Mouse (Mus musculus) hindbrain, postnatal 0 days (tissue): Measurements from ENCODE around the gene Msto1. TPM values are rescaled to one million over a fixed set of nuclear protein-coding genes. Genes with fewer than 3 reads are reported as not detected.

Experiments used
- ATAC-seq: fragments of 200-750 bp; cut with Nextera tagmentation; 2 replicates; pipeline ENCODE4 v1.8.0; 2017; ENCODE audit warnings: mild to moderate bottlenecking, moderate TSS enrichment, moderate library complexity
- DNase-seq: peaks from one replicate; pipeline ENCODE4 v3.0.0-alpha.2; 2015; ENCODE audit warnings: low spot score
- H3K27ac ChIP-seq: fragments of 300-500 bp; sonication (generic); 2 replicates; pipeline ENCODE4 v1.5.1; 2014; ENCODE audit warnings: mild to moderate bottlenecking
- H3K27me3 ChIP-seq: fragments of 300-500 bp; sonication (generic); 2 replicates; pipeline ENCODE4 v1.6.1; 2014; ENCODE audit warnings: low read length, mixed read lengths; ENCODE audit not compliant: insufficient read depth
- H3K36me3 ChIP-seq: fragments of 300-500 bp; sonication (generic); 2 replicates; pipeline ENCODE4 v1.6.1; 2014; ENCODE audit warnings: low read length, mixed read lengths; ENCODE audit not compliant: insufficient read depth
- H3K4me1 ChIP-seq: fragments of 300-500 bp; sonication (generic); 2 replicates; pipeline ENCODE4 v1.6.1; 2014; ENCODE audit warnings: antibody characterized with exemption, low read length, mixed read lengths; ENCODE audit not compliant: insufficient read depth
- H3K4me2 ChIP-seq: fragments of 300-500 bp; sonication (generic); 2 replicates; pipeline ENCODE4 v1.6.1; 2014; ENCODE audit warnings: low read depth, mild to moderate bottlenecking, low read length, moderate library complexity, mixed read lengths
- H3K4me3 ChIP-seq: fragments of 300-500 bp; sonication (generic); 2 replicates; pipeline ENCODE4 v1.5.1; 2014; ENCODE audit warnings: low read length
- H3K9ac ChIP-seq: fragments of 300-500 bp; sonication (generic); replicated peaks from 2 replicates; pipeline ENCODE4 v1.6.1; 2014; ENCODE audit warnings: mild to moderate bottlenecking, low read length, moderate library complexity, mixed read lengths
- H3K9me3 ChIP-seq: fragments of 300-500 bp; sonication (generic); 2 replicates; pipeline ENCODE4 v1.6.1; 2016; ENCODE audit warnings: low read length, mixed read lengths
- CTCF ChIP-seq: IDR thresholded peaks from 2 replicates; pipeline ENCODE4 v1.5.1; 2016; ENCODE audit warnings: antibody characterized with exemption, control low read depth, low read depth
- WGBS: fragments of 180-500 bp; shearing (Covaris S2); extraction: QIAGEN DNeasy Blood & Tissue Kit; methylation state at CpG from one replicate; pipeline ENCODE4 v1.1.7; 2014; 5-methylcytosine and 5-hydroxymethylcytosine counted together
- polyA plus RNA-seq: library from polyadenylated mRNA; unstranded; fragments of >200 nt; fragmentation: Nextera tagmentation; extraction: Ambion mirVana; gene quantifications from 2 replicates; pipeline ENCODE4 v1.2.1, GENCODE M21; 2015
- total RNA-seq: library from RNA; depleted of rRNA; stranded (reverse); fragments of >200 nt; gene quantifications from 2 replicates; pipeline ENCODE4 v1.2.3, GENCODE M21; 2014

Gene Msto1
- total and polyA plus RNA-seq, 2 experiments from 2014 or later = 47.9 to 48.8 TPM

DNA sequence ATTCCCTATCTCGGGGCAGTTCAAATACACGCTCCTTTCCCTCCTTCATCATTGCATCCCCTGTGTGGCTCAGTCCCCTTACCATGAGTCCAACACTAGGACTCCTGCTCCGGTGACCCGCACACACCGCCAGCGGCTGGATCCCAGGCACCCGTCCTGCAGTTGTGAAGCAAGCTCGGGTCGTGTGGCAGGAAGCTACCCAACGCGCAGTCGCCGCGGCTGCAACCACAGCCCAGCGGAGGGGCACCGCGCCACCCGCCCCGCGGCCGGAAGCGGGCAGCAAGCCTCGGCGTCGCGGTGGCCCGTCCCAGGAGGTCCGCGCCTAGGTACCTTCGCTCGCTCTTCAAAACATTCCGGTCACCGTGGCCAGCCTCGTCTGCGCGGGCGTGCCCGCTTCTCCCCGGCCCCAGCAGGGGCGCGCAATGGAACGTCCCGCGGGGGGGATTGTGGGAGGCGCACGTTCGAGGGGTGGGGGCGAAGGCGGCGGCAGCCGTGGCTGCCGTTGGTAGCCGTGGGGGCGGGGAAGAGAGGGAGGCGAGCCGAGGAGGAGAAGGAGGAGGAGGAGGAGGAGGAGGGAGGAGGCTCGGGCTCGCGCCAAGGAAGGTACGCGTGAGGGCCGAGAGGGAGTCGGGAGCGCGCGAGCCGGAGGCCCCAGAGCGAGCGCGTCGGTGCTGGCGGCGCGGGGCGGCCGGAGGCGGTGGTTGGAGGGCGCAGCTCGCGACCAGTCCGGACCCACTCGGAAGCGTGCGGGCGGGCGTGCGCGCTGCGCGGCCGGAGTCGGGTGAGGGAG is 36.2 kb upstream of the Msto1 start:
- TF ChIP-seq CTCF = 0 out of 2 replicates have a peak, but pooled peaks have one; percentile 0
- peak; percentile 93 for ATAC-seq
- peak; percentile 96 for DNase-seq
- Histone ChIP-seq H3K4me1 (peaks cover 27% of the 10 kb centered on the region; the same call in 1 of the 2 replicates), H3K4me2 (peak overlapping the region; percentile 83), H3K27ac (peak overlapping the region; percentile 100), H3K36me3 (no peaks in the 10 kb centered on the region), H3K9ac (peak overlapping the region; percentile 97), H3K4me3 (peak overlapping the region; percentile 94), H3K27me3 (no peaks in the 10 kb centered on the region), H3K9me3 (no peaks in the 10 kb centered on the region)
- WGBS = 1% methylated on average over 57 of the region's 92 CpGs

GRCm38 (mm10) chr3:88944109-88944508 is 30.3 kb upstream of the Msto1 start:
- Histone ChIP-seq H3K9me3 (no peaks in the 10 kb centered on the region), H3K4me2 (no peak overlapping the region), H3K4me3 (no peak overlapping the region), H3K9ac (no peak overlapping the region), H3K4me1 (peaks cover 7% of the 10 kb centered on the region; the same call in 1 of the 2 replicates), H3K27ac (no peak overlapping the region), H3K27me3 (no peaks in the 10 kb centered on the region), H3K36me3 (peaks cover 19% of the 10 kb centered on the region)
- DNase-seq (no peak), ATAC-seq (no peak)
- TF ChIP-seq CTCF = no peak
- 92% methylated on average over 4 of the region's 4 CpGs for WGBS

- Histone ChIP-seq H3K27me3 (no peaks in the 10 kb centered on the region), H3K9ac (no peak overlapping the region), H3K9me3 (no peaks in the 10 kb centered on the region), H3K4me2 (no peak overlapping the region), H3K36me3 (peaks cover 22% of the 10 kb centered on the region), H3K4me3 (no peak overlapping the region), H3K27ac (no peak overlapping the region), H3K4me1 (no peaks in the 10 kb centered on the region)
- ATAC-seq (no peak), DNase-seq (no peak)
- TF ChIP-seq CTCF = no peak
- 95% methylated on average over 10 of the region's 10 CpGs for WGBS
Observed at GRCm38 (mm10) chr3:88942316-88942880, 28.6 kb upstream of the Msto1 start.

- Histone ChIP-seq H3K27me3 (no peaks in the 10 kb centered on the region), H3K36me3 (peaks cover 28% of the 10 kb centered on the region), H3K9ac (no peak overlapping the region), H3K4me3 (no peak overlapping the region), H3K9me3 (no peaks in the 10 kb centered on the region), H3K4me1 (no peaks in the 10 kb centered on the region), H3K4me2 (no peak overlapping the region), H3K27ac (no peak overlapping the region)
- DNase-seq (peak; percentile 93), ATAC-seq (peak; percentile 87)
- TF ChIP-seq CTCF = peak; percentile 67
- 61% methylated on average over 3 of the region's 3 CpGs for WGBS
Observed at GRCm38 (mm10) chr3:88939749-88940148, 25.9 kb upstream of the Msto1 start.

- DNase-seq (no peak), ATAC-seq (no peak)
- Histone ChIP-seq H3K27me3 (no peaks in the 10 kb centered on the region), H3K4me2 (no peak overlapping the region), H3K4me1 (no peaks in the 10 kb centered on the region), H3K4me3 (no peak overlapping the region), H3K36me3 (peaks cover 32% of the 10 kb centered on the region), H3K27ac (no peak overlapping the region), H3K9ac (no peak overlapping the region), H3K9me3 (no peaks in the 10 kb centered on the region)
- 94% methylated on average over 10 of the region's 10 CpGs for WGBS
- no peak for TF ChIP-seq CTCF
Observed at GRCm38 (mm10) chr3:88939071-88939470, 25.3 kb upstream of the Msto1 start.

- H3K9ac ChIP-seq = no peak overlapping the region
- no peak for TF ChIP-seq CTCF
- H3K9me3 ChIP-seq = no peaks in the 10 kb centered on the region
- H3K4me1 ChIP-seq = no peaks in the 10 kb centered on the region
- H3K36me3 ChIP-seq = peaks cover 63% of the 10 kb centered on the region
- H3K4me3 ChIP-seq = no peak overlapping the region
- ATAC-seq (no peak), DNase-seq (no peak)
- 92% methylated on average over 3 of the region's 3 CpGs for WGBS
- no peaks in the 10 kb centered on the region for H3K27me3 ChIP-seq
- no peak overlapping the region for H3K4me2 ChIP-seq
- H3K27ac ChIP-seq = no peak overlapping the region
Observed at GRCm38 (mm10) chr3:88929501-88929900, 15.7 kb upstream of the Msto1 start.

- peaks cover 83% of the 10 kb centered on the region for H3K36me3 ChIP-seq
- 98% methylated on average over 2 of the region's 2 CpGs for WGBS
- no peak overlapping the region for H3K4me3 ChIP-seq
- no peak overlapping the region for H3K9ac ChIP-seq
- H3K27ac ChIP-seq = no peak overlapping the region
- H3K27me3 ChIP-seq = no peaks in the 10 kb centered on the region
- ATAC-seq (no peak), DNase-seq (no peak)
- no peak for TF ChIP-seq CTCF
- no peaks in the 10 kb centered on the region for H3K4me1 ChIP-seq
- H3K9me3 ChIP-seq = no peaks in the 10 kb centered on the region
- no peak overlapping the region for H3K4me2 ChIP-seq
Observed at GRCm38 (mm10) chr3:88925651-88926050, 11.9 kb upstream of the Msto1 start.
